Mouse (Mus musculus) midbrain, embryonic 13.5 days (tissue): Measurements from ENCODE around the gene Pcdh7. TPM values are rescaled to one million over a fixed set of nuclear protein-coding genes. Genes with fewer than 3 reads are reported as not detected.

Source experiments
- ATAC-seq: fragments of 200-750 bp; cut with Nextera tagmentation; 2 replicates; pipeline ENCODE4 v1.8.0; 2017; ENCODE audit warnings: mild to moderate bottlenecking, moderate TSS enrichment, moderate library complexity
- H3K27ac ChIP-seq: fragments of 300-500 bp; sonication (generic); 2 replicates; pipeline ENCODE4 v1.5.1; 2015; ENCODE audit warnings: inconsistent platforms, mild to moderate bottlenecking, moderate library complexity
- H3K27me3 ChIP-seq: fragments of 300-500 bp; sonication (generic); 2 replicates; pipeline ENCODE4 v1.6.1; 2015; ENCODE audit warnings: mild to moderate bottlenecking, inconsistent platforms
- H3K36me3 ChIP-seq: fragments of 300-500 bp; sonication (generic); 2 replicates; pipeline ENCODE4 v1.6.1; 2015; ENCODE audit warnings: mild to moderate bottlenecking, inconsistent platforms
- H3K4me1 ChIP-seq: fragments of 300-500 bp; sonication (generic); replicated peaks from 2 replicates; pipeline ENCODE4 v1.6.1; 2015; ENCODE audit warnings: inconsistent platforms
- H3K4me2 ChIP-seq: fragments of 300-500 bp; sonication (generic); replicated peaks from 2 replicates; pipeline ENCODE4 v1.6.1; 2015; ENCODE audit warnings: moderate library complexity, mild to moderate bottlenecking, inconsistent platforms
- H3K4me3 ChIP-seq: fragments of 300-500 bp; sonication (generic); replicated peaks from 2 replicates; pipeline ENCODE4 v1.5.1; 2015; ENCODE audit warnings: mild to moderate bottlenecking, inconsistent platforms
- H3K9ac ChIP-seq: fragments of 300-500 bp; sonication (generic); replicated peaks from 2 replicates; pipeline ENCODE4 v1.6.1; 2015; ENCODE audit warnings: mild to moderate bottlenecking, inconsistent platforms
- H3K9me3 ChIP-seq: fragments of 300-500 bp; sonication (generic); 2 replicates; pipeline ENCODE4 v1.6.1; 2016; ENCODE audit warnings: mild to moderate bottlenecking, inconsistent platforms
- WGBS: fragments of 180-500 bp; shearing (Covaris S2); methylation state at CpG from one replicate; pipeline ENCODE4 v1.1.7; 2015; 5-methylcytosine and 5-hydroxymethylcytosine counted together
- polyA plus RNA-seq: library from polyadenylated mRNA; unstranded; fragments of >200 nt; fragmentation: Nextera tagmentation; extraction: Ambion mirVana; gene quantifications from 2 replicates; pipeline ENCODE4 v1.2.1, GENCODE M21; 2015

Gene Pcdh7
- polyA plus RNA-seq, 1 experiment from 2014 or later = 14.3 TPM

DNA sequence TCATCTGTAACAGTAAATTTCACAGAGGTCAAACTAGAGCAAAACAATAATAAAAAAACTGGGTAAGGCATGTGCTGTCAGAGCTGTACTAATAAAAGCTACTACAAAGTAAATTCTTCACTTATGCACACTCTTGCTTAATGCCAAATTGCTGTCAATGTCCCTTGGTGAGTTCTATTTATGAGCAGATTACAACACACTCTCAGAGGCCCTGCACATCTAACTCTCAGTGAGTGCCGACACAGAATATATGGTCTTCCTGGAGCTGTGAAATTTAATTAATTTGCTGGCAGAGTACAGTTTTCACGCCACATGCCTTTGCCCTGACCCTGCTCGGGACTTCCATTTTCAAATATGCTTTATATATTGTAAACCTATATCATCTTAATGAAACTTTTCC, 227.7 kb downstream of the Pcdh7 start:
- Histone ChIP-seq H3K27ac (no peak overlapping the region), H3K9ac (no peak overlapping the region), H3K4me2 (no peak overlapping the region), H3K27me3 (no peaks in the 10 kb centered on the region), H3K9me3 (no peaks in the 10 kb centered on the region), H3K4me3 (no peak overlapping the region), H3K36me3 (no peaks in the 10 kb centered on the region), H3K4me1 (no peaks in the 10 kb centered on the region)
- no peak for ATAC-seq
- 60% methylated on average over 3 of the region's 3 CpGs for whole genome bisulfite sequencing

- Histone ChIP-seq H3K9ac (no peak overlapping the region), H3K27ac (no peak overlapping the region), H3K4me2 (no peak overlapping the region), H3K27me3 (no peaks in the 10 kb centered on the region), H3K4me1 (no peaks in the 10 kb centered on the region), H3K4me3 (no peak overlapping the region), H3K9me3 (no peaks in the 10 kb centered on the region), H3K36me3 (no peaks in the 10 kb centered on the region)
- WGBS = 81% methylated on average over 1 of the region's 1 CpGs
- ATAC-seq = no peak
These were observed 241.6 kb downstream of the Pcdh7 start for GRCm38 (mm10) chr5:57959317-57959716.

DNA sequence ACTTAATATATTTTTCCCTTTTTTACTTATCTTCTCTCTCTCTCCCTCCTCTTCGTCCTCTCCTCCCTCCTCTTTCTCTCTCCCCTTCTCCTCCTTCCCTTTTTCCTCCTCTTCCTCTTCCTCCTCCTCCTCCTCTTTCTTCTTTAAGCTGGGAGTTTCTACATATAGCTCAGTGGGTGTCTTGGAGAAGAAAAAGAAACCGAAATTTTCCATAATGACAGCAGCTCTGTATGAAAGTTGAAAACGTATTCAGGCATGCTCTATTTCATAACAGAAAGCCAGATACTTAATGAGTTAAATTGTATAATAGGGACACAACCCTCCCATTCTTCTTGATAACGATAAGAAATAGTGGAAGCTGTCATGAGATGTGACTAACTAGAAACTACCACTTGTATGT, 246.0 kb downstream of the Pcdh7 start:
- Histone ChIP-seq H3K4me3 (no peak overlapping the region), H3K9ac (no peak overlapping the region), H3K27ac (no peak overlapping the region), H3K27me3 (no peaks in the 10 kb centered on the region), H3K9me3 (no peaks in the 10 kb centered on the region), H3K4me2 (no peak overlapping the region), H3K4me1 (no peaks in the 10 kb centered on the region), H3K36me3 (no peaks in the 10 kb centered on the region)
- ATAC-seq = no peak
- 79% methylated on average over 4 of the region's 4 CpGs for WGBS

- Histone ChIP-seq H3K36me3 (no peaks in the 10 kb centered on the region), H3K27ac (no peak overlapping the region), H3K9ac (no peak overlapping the region), H3K27me3 (no peaks in the 10 kb centered on the region), H3K4me3 (no peak overlapping the region), H3K4me2 (no peak overlapping the region), H3K9me3 (no peaks in the 10 kb centered on the region), H3K4me1 (no peaks in the 10 kb centered on the region)
- WGBS = 86% methylated on average over 4 of the region's 4 CpGs
- no peak for ATAC-seq
These were observed 246.4 kb downstream of the Pcdh7 start for GRCm38 (mm10) chr5:57964201-57964600.

DNA sequence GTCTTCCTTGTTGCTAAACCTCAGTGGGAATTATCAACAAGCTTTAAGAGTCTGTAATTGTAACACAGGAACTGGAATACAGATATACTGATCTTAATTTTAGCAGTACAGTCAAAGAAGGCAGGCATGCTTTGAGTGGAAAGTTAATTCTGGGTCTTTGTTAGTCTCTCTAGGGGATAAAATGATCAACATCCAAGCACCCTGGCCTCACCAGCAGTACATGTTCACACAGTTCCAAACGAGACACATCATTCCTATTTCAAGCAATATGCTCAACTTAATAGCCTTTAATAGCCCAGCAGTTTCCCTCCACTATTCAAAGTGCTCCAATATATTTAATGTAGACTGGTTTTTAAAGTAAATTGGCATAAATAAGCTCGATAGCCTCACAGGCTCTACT, 275.8 kb downstream of the Pcdh7 start:
- H3K9me3 ChIP-seq = no peaks in the 10 kb centered on the region
- H3K27me3 ChIP-seq = no peaks in the 10 kb centered on the region
- H3K4me2 ChIP-seq = no peak overlapping the region
- 82% methylated on average over 2 of the region's 2 CpGs for WGBS
- no peaks in the 10 kb centered on the region for H3K36me3 ChIP-seq
- H3K27ac ChIP-seq = no peak overlapping the region
- ATAC-seq = no peak
- H3K4me1 ChIP-seq = no peaks in the 10 kb centered on the region
- H3K9ac ChIP-seq = no peak overlapping the region
- no peak overlapping the region for H3K4me3 ChIP-seq

DNA sequence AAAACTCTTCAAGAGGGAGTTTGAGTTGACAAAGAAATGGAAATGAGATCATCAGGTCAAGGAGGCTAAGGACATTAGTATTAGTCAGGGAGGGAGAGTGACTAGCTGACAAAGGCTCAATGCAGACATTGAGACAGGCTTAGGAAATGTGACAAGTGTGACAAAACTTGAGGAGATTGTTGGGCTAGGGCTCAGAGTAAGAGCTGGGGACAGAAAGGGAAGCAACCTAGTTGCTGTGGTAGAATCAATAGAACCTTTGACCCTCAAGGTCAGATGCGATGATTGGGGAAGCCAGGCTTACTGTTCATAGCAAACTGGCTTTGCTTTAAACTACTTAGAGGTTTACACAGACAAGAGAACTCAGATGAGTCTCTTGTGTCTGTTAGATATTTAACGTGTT, 303.6 kb downstream of the Pcdh7 start:
- Histone ChIP-seq H3K9me3 (no peaks in the 10 kb centered on the region), H3K9ac (no peak overlapping the region), H3K36me3 (no peaks in the 10 kb centered on the region), H3K27me3 (no peaks in the 10 kb centered on the region), H3K4me2 (no peak overlapping the region), H3K4me3 (no peak overlapping the region), H3K27ac (no peak overlapping the region), H3K4me1 (peaks cover 16% of the 10 kb centered on the region)
- ATAC-seq = no peak
- 32% methylated on average over 2 of the region's 2 CpGs for WGBS

- H3K27ac ChIP-seq = no peak overlapping the region
- no peaks in the 10 kb centered on the region for H3K9me3 ChIP-seq
- no peaks in the 10 kb centered on the region for H3K36me3 ChIP-seq
- no peaks in the 10 kb centered on the region for H3K27me3 ChIP-seq
- H3K4me2 ChIP-seq = no peak overlapping the region
- no peak for ATAC-seq
- peaks cover 16% of the 10 kb centered on the region for H3K4me1 ChIP-seq
- no peak overlapping the region for H3K9ac ChIP-seq
- 76% methylated on average over 7 of the region's 7 CpGs for WGBS
- H3K4me3 ChIP-seq = no peak overlapping the region
These were observed 307.4 kb downstream of the Pcdh7 start for GRCm38 (mm10) chr5:58025123-58025522.

DNA sequence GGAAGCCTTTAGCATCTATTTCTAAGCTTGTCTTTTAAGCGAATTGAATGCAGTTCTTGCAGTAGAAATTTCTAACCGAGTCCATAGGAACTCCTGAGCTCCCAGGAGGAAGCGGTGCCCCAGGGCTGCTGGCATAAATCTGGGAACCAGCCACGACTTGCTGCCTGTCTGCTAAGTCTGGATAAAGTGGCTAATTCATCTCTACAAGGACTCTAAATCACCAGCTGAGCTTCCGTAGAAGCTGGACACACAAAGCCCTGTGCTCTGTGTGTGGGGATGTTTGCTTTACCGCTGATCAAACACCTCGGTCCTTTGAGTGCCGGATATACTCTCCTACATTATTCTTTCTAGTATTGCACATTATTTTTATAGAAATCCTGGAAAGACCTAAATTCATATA, 308.0 kb downstream of the Pcdh7 start:
- 0 out of 2 replicates have a peak overlapping the region, but pooled peaks have one; percentile 20 for H3K4me2 ChIP-seq
- peak; percentile 71 for ATAC-seq
- 25% methylated on average over 8 of the region's 8 CpGs for WGBS
- H3K27ac ChIP-seq = no peak overlapping the region
- H3K4me3 ChIP-seq = no peak overlapping the region
- peaks cover 16% of the 10 kb centered on the region for H3K4me1 ChIP-seq
- no peaks in the 10 kb centered on the region for H3K36me3 ChIP-seq
- no peaks in the 10 kb centered on the region for H3K27me3 ChIP-seq
- no peaks in the 10 kb centered on the region for H3K9me3 ChIP-seq
- no peak overlapping the region for H3K9ac ChIP-seq

DNA sequence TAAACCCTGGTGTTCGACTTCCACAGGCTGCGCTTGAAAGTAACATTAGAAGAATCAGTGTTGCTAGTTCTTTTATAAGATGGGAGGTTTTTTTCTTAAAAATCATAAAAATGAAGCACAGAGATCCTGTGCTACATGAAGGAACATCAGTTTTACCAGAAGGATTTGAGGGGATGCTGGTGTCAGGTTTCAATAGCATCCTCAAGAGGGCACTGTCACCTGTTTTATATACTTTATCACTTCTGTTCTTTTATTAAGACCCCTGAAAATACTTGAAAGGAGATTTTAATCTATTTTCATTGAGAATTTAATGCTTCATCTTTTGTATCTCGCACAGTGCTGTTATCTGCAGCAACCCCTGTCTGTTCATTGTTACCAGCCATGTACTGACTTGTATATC, 322.1 kb downstream of the Pcdh7 start:
- peaks cover 14% of the 10 kb centered on the region for H3K4me1 ChIP-seq
- no peak overlapping the region for H3K9ac ChIP-seq
- ATAC-seq = no peak
- no peaks in the 10 kb centered on the region for H3K36me3 ChIP-seq
- H3K9me3 ChIP-seq = no peaks in the 10 kb centered on the region
- no peak overlapping the region for H3K27ac ChIP-seq
- 67% methylated on average over 3 of the region's 3 CpGs for WGBS
- H3K4me2 ChIP-seq = no peak overlapping the region
- H3K4me3 ChIP-seq = no peak overlapping the region
- no peaks in the 10 kb centered on the region for H3K27me3 ChIP-seq

DNA sequence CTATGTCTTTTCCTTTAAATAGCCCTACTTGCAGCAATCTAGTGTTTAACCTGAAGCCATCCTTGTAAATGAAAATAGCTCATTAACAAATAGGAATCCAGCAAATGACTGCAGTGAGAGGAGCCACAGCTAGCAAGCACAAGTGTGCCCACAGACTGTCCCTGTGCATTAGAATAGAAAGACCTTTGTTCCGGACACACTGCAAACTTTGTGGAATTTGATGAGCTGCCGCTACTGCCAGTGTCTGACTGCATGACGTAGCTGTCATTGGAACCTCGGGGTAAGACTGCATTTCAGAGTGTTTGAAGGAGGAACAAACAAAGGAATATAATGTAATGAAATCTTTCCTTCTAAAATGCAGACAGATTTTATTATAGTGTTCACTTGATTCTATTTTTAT, 326.4 kb downstream of the Pcdh7 start:
- 32% methylated on average over 4 of the region's 4 CpGs for WGBS
- no peaks in the 10 kb centered on the region for H3K9me3 ChIP-seq
- no peak for ATAC-seq

DNA sequence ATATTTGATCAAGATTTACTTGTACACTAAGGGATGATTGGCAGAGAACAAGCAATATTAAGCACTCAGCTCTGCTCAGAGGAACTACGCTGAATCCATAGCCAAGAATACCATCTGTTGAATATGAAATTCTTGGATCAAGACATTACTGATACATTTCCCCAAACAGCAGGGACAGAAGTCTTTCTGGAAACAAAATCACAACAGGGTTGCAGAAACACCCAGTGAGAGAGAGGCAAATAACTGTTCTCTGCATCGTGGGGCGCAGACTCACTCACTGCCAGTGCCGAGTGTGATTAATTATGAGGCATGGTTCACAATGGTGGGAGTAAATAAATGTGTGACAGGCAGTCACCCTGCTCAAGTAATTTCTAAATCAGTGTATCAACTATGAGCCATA, 363.3 kb downstream of the Pcdh7 start:
- WGBS = 71% methylated on average over 4 of the region's 4 CpGs
- H3K9me3 ChIP-seq = no peaks in the 10 kb centered on the region
- no peak overlapping the region for H3K4me3 ChIP-seq
- no peaks in the 10 kb centered on the region for H3K27me3 ChIP-seq
- H3K9ac ChIP-seq = no peak overlapping the region
- no peaks in the 10 kb centered on the region for H3K4me1 ChIP-seq
- no peak for ATAC-seq
- no peak overlapping the region for H3K27ac ChIP-seq
- H3K4me2 ChIP-seq = no peak overlapping the region
- H3K36me3 ChIP-seq = no peaks in the 10 kb centered on the region

More for the DNA sequence above, 326.4 kb downstream of the Pcdh7 start:
- Histone ChIP-seq H3K4me1 (peaks cover 14% of the 10 kb centered on the region), H3K36me3 (no peaks in the 10 kb centered on the region), H3K9ac (no peak overlapping the region), H3K27me3 (no peaks in the 10 kb centered on the region), H3K27ac (no peak overlapping the region), H3K4me3 (no peak overlapping the region), H3K4me2 (no peak overlapping the region)

GRCm38 (mm10) chr5:58082230-58082629, 364.5 kb downstream of the Pcdh7 start:
- 87% methylated on average over 2 of the region's 2 CpGs for WGBS
- no peak for ATAC-seq
- no peaks in the 10 kb centered on the region for H3K27me3 ChIP-seq

GRCm38 (mm10) chr5:58083056-58083455, 365.3 kb downstream of the Pcdh7 start:
- Histone ChIP-seq H3K4me2 (no peak overlapping the region), H3K27ac (no peak overlapping the region), H3K4me3 (no peak overlapping the region), H3K9ac (no peak overlapping the region), H3K9me3 (no peaks in the 10 kb centered on the region), H3K27me3 (no peaks in the 10 kb centered on the region), H3K4me1 (no peaks in the 10 kb centered on the region), H3K36me3 (no peaks in the 10 kb centered on the region)
- 97% methylated on average over 3 of the region's 3 CpGs for WGBS
- no peak for ATAC-seq

More at GRCm38 (mm10) chr5:58082230-58082629, 364.5 kb downstream of the Pcdh7 start:
- Histone ChIP-seq H3K4me2 (no peak overlapping the region), H3K9ac (no peak overlapping the region), H3K4me3 (no peak overlapping the region), H3K36me3 (no peaks in the 10 kb centered on the region), H3K27ac (no peak overlapping the region), H3K9me3 (no peaks in the 10 kb centered on the region), H3K4me1 (no peaks in the 10 kb centered on the region)
